Mouse (Mus musculus): ENCODE data around the gene Ppih.

GRCm38 (mm10) chr4:119257083-119257482 lies 63.3 kb downstream of the Ppih start:
- TF ChIP-seq CTCF (conservative IDR thresholded peaks at IDR 0.05; ENCODE audit: insufficient read depth, insufficient read length, low read depth, low read length): no peak
- TF ChIP-seq POLR2A (IDR thresholded peaks at IDR 0.05; ENCODE audit: low read depth, low read length): no peak

Measured in kidney, adult 2 months (tissue).